Mouse (Mus musculus) hindbrain, embryonic 10.5 days (tissue): ENCODE measurements around the gene Rapgef5. TPM values are rescaled to one million over a fixed set of nuclear protein-coding genes. Genes with fewer than 3 reads are reported as not detected.

ENCODE experiments used
- DNase-seq: peaks from one replicate; pipeline ENCODE4 v3.0.0-alpha.2; 2017; ENCODE audit warnings: low spot score
- H3K27ac ChIP-seq: fragments of 300-500 bp; sonication (generic); 2 replicates; pipeline ENCODE4 v1.5.1; 2016; ENCODE audit warnings: mild to moderate bottlenecking, moderate library complexity
- H3K27me3 ChIP-seq: fragments of 300-500 bp; sonication (generic); 2 replicates; pipeline ENCODE4 v1.6.1; 2016; ENCODE audit warnings: mild to moderate bottlenecking; ENCODE audit not compliant: poor library complexity, insufficient read depth, severe bottlenecking
- H3K36me3 ChIP-seq: fragments of 300-500 bp; sonication (generic); 2 replicates; pipeline ENCODE4 v1.6.1; 2016; ENCODE audit warnings: mild to moderate bottlenecking, moderate library complexity
- H3K4me1 ChIP-seq: fragments of 300-500 bp; sonication (generic); replicated peaks from 2 replicates; pipeline ENCODE4 v1.6.1; 2016; ENCODE audit warnings: mild to moderate bottlenecking
- H3K4me3 ChIP-seq: fragments of 300-500 bp; sonication (generic); 2 replicates; pipeline ENCODE4 v1.5.1; 2016; ENCODE audit warnings: mild to moderate bottlenecking, moderate library complexity
- H3K9me3 ChIP-seq: fragments of 300-500 bp; sonication (generic); 2 replicates; pipeline ENCODE4 v1.6.1; 2016; ENCODE audit warnings: mild to moderate bottlenecking, moderate library complexity
- WGBS: fragments of 180-500 bp; shearing (Covaris S2); methylation state at CpG from one replicate; pipeline ENCODE4 v1.1.7; 2016; 5-methylcytosine and 5-hydroxymethylcytosine counted together
- polyA plus RNA-seq: library from polyadenylated mRNA; unstranded; fragments of >200 nt; fragmentation: Nextera tagmentation; extraction: Ambion mirVana; gene quantifications from 2 replicates; pipeline ENCODE4 v1.2.1, GENCODE M21; 2016

The Rapgef5 gene
- polyA plus RNA-seq, 1 experiment from 2014 or later: 16.0 TPM

DNA sequence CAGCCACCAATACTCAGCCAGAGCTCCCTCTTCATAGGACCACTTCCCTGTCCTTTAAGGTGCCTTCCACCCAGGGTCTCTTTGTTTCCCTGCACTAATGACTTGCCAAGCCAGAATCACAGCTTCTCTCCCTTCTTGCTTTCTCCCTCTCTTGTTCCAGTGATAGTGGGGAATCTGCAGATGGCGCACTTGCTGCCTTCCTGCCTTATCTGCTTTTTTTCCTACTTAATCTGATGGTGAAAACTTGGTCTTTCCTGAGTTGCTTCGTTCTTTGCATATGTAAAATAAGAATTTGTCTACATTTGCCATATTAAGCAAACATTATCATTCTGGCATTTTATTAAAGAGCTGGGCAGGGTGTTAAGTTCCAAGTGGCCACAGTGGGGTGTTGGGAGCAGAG is 75.7 kb downstream of the Rapgef5 start:
- WGBS: 29% methylated on average over 2 of the region's 2 CpGs
- no peaks in the 10 kb centered on the region for H3K4me1 ChIP-seq
- no peak for DNase-seq

DNA sequence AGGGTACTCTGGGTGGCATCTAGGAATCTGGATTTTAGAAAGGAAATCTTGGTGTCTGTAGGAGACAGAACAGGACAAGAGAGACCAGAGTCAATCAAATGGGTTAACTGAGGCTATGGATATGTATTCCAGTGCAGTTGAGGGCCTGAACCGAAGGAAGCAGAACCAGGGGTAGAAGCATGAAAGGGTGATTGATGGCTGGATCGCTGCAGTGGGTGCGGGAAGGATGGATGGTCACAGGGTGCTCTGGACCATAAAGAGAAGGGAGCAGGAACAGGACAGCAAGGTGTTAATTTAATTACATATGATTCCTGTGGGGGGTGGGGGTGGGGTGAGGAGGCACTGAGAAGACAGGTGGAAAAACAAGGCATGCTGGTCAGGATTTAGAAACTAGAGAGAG is 76.3 kb downstream of the Rapgef5 start:
- Histone ChIP-seq H3K27ac (no peak overlapping the region; the same call in 1 of the 2 replicates), H3K4me3 (no peak overlapping the region), H3K9me3 (0 out of 2 replicates have a peak, but pooled peaks cover 5% of the 10 kb centered on the region), H3K4me1 (no peaks in the 10 kb centered on the region), H3K27me3 (no peaks in the 10 kb centered on the region), H3K36me3 (0 out of 2 replicates have a peak, but pooled peaks cover 4% of the 10 kb centered on the region)
- 67% methylated on average over 3 of the region's 3 CpGs for WGBS
- DNase-seq: no peak

More for the DNA sequence above, 75.7 kb downstream of the Rapgef5 start:
- H3K27me3 ChIP-seq: no peaks in the 10 kb centered on the region
- 0 out of 2 replicates have a peak, but pooled peaks cover 4% of the 10 kb centered on the region for H3K9me3 ChIP-seq
- H3K36me3 ChIP-seq: 0 out of 2 replicates have a peak, but pooled peaks cover 3% of the 10 kb centered on the region
- H3K27ac ChIP-seq: no peak overlapping the region
- no peak overlapping the region for H3K4me3 ChIP-seq

GRCm38 (mm10) chr12:117595179-117595578 is 78.9 kb downstream of the Rapgef5 start:
- H3K27me3 ChIP-seq: no peaks in the 10 kb centered on the region
- H3K4me1 ChIP-seq: no peaks in the 10 kb centered on the region
- H3K4me3 ChIP-seq: no peak overlapping the region
- 0 out of 2 replicates have a peak, but pooled peaks cover 5% of the 10 kb centered on the region for H3K9me3 ChIP-seq
- DNase-seq: no peak
- WGBS: 77% methylated on average over 9 of the region's 9 CpGs
- no peak overlapping the region for H3K27ac ChIP-seq
- 0 out of 2 replicates have a peak, but pooled peaks cover 4% of the 10 kb centered on the region for H3K36me3 ChIP-seq

GRCm38 (mm10) chr12:117598190-117598589 is 81.9 kb downstream of the Rapgef5 start:
- no peak for DNase-seq
- Histone ChIP-seq H3K4me1 (no peaks in the 10 kb centered on the region), H3K27me3 (no peaks in the 10 kb centered on the region), H3K9me3 (0 out of 2 replicates have a peak, but pooled peaks cover 5% of the 10 kb centered on the region), H3K27ac (no peak overlapping the region), H3K4me3 (no peak overlapping the region), H3K36me3 (0 out of 2 replicates have a peak, but pooled peaks cover 4% of the 10 kb centered on the region)
- WGBS: 87% methylated on average over 2 of the region's 2 CpGs

GRCm38 (mm10) chr12:117605966-117606365 is 89.7 kb downstream of the Rapgef5 start:
- no peaks in the 10 kb centered on the region for H3K4me1 ChIP-seq
- no peaks in the 10 kb centered on the region for H3K9me3 ChIP-seq
- H3K27ac ChIP-seq: no peak overlapping the region
- no peak for DNase-seq
- 65% methylated on average over 3 of the region's 3 CpGs for WGBS
- H3K36me3 ChIP-seq: no peaks in the 10 kb centered on the region
- no peak overlapping the region for H3K4me3 ChIP-seq
- H3K27me3 ChIP-seq: no peaks in the 10 kb centered on the region

- Histone ChIP-seq H3K4me3 (no peak overlapping the region), H3K4me1 (no peaks in the 10 kb centered on the region), H3K27me3 (no peaks in the 10 kb centered on the region), H3K9me3 (no peaks in the 10 kb centered on the region), H3K27ac (no peak overlapping the region), H3K36me3 (no peaks in the 10 kb centered on the region)
- no peak for DNase-seq
- WGBS: 81% methylated on average over 3 of the region's 3 CpGs
Observed at GRCm38 (mm10) chr12:117612715-117613114, 96.4 kb downstream of the Rapgef5 start.

DNA sequence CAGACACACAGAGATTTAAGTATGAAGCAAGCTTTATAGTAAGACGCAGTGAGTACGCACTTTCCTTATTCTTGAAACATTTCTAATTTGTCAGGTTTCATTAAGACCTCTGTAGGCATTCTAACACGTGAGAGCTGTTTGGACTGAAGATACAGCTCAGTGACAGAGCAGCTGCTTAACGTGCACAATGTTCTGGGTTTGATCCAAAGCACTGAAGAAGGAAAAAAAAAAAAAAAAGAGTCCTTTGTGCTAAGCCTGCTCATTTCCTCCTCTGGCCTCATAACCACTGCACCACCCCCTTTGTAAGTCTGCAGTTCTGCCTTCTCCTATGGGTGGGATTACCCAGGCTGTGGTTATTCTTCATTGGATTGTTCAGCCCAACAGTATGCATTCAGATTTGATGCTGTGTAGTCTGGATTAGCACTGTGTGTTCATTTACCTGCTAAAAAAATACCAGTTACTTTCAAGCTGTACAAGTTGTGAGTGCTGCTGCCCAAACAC is 103.3 kb downstream of the Rapgef5 start:
- Histone ChIP-seq H3K36me3 (no peaks in the 10 kb centered on the region), H3K4me1 (peaks cover 5% of the 10 kb centered on the region; the same call in 1 of the 2 replicates), H3K27ac (no peak overlapping the region), H3K27me3 (no peaks in the 10 kb centered on the region), H3K9me3 (no peaks in the 10 kb centered on the region), H3K4me3 (no peak overlapping the region)
- 82% methylated on average over 4 of the region's 4 CpGs for WGBS
- no peak for DNase-seq

DNA sequence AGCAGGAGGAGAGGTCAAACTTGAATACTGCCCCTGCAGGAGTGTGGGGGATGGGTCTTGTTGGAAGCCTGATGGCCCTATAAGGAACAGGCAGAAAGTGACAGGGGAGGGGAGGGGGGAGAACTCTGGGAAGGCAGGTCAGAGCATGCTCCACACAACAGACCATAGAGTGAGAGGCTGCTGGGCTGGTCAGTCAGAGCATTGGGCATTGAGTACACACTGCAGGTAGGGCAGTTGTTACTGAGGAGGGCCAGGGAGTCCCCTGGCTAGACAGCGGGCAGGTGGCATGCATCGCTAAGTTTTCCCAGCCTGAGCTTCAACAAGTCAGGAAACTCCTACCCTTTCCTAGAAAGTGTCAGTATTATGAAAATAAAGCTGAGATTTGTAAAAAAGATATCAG is 106.7 kb downstream of the Rapgef5 start:
- WGBS: 83% methylated on average over 2 of the region's 2 CpGs
- Histone ChIP-seq H3K4me1 (peaks cover 14% of the 10 kb centered on the region), H3K36me3 (no peaks in the 10 kb centered on the region), H3K27ac (no peak overlapping the region), H3K9me3 (no peaks in the 10 kb centered on the region), H3K27me3 (no peaks in the 10 kb centered on the region), H3K4me3 (no peak overlapping the region)
- no peak for DNase-seq

DNA sequence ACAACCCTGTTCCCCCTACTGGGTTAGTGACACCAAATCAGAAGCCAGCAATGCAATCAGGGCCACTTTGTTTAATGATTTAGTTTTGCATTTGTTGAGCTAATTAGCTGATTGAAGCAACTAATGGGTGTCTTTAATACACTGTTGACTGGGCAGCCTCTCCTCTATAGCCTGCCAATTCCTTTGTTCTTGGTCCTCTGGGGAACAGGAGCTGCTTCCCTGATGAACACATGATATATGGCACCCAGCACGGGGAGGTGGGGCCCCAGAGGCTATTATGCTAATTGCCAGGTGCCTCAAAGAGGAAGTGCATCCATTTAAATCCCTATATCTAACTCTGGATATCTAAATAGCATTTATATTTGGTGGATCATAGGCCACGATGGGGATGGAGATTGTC is 111.0 kb downstream of the Rapgef5 start:
- H3K4me3 ChIP-seq: no peak overlapping the region
- DNase-seq: no peak
- peaks cover 29% of the 10 kb centered on the region for H3K4me1 ChIP-seq
- H3K9me3 ChIP-seq: no peaks in the 10 kb centered on the region
- no peak overlapping the region for H3K27ac ChIP-seq
- no peaks in the 10 kb centered on the region for H3K27me3 ChIP-seq
- no peaks in the 10 kb centered on the region for H3K36me3 ChIP-seq
- WGBS: 53% methylated on average over 2 of the region's 2 CpGs

DNA sequence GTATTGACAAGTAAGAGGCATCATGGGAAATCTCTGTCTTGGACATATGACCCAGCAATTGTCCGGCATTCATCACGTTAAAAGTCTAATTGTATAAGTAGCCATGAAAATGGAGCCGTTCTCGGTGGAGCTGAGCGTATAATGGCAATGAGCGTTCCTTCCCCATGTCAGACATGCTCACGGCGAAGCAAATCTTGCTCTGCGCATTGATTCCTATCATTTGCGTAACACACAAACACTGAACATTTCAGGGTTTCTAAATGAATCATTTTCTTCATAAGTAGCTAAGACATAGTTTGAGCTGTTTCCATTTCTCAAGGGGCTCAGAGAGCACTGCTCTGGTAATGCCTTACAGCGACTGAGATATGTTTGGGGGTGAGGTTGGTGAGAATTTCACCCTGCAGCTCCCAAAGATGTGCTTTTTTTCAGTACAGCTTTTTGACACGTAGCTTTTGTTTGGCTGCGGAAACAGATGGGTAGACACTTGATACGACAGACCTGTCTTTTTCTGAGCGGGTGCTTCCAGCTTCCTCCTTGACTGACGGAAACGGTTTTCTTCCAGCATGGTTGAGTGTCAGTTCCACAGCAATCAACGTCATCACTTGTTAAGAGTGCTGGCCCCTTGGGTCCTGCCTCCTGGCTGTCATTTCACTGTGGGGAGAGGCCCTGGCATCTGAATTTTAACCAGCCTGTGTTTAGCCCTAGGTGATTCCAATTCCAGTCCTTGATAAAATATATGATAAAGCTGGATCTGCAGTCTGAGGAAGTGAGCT is 112.2 kb downstream of the Rapgef5 start:
- Histone ChIP-seq H3K27ac (no peak overlapping the region), H3K4me3 (no peak overlapping the region), H3K36me3 (no peaks in the 10 kb centered on the region), H3K9me3 (no peaks in the 10 kb centered on the region), H3K4me1 (peaks cover 24% of the 10 kb centered on the region), H3K27me3 (no peaks in the 10 kb centered on the region)
- WGBS: 66% methylated on average over 18 of the region's 18 CpGs
- peak; percentile 14 for DNase-seq

DNA sequence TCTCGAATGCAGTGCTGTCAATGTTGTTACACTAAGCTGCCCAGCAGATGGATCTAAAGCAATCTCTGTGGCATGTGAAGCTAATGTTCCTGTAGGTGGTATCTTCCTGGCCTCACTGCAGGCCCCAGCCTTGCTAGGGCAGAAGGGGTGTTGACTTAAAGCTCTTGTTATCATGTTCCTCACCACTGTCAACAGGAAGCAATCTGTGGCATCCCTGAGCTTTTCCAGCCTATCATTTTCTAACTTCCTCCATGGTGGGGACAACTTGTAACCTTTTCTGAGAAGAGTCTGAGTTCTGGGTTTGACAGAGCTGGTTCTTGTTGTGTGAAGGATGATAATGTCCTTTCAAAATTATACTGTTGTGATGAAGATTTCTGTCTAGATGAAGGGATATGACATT is 115.9 kb downstream of the Rapgef5 start:
- no peaks in the 10 kb centered on the region for H3K36me3 ChIP-seq
- H3K4me3 ChIP-seq: no peak overlapping the region
- H3K4me1 ChIP-seq: peaks cover 26% of the 10 kb centered on the region
- H3K27ac ChIP-seq: no peak overlapping the region
- 69% methylated on average over 1 of the region's 1 CpGs for WGBS
- no peaks in the 10 kb centered on the region for H3K9me3 ChIP-seq
- DNase-seq: no peak
- H3K27me3 ChIP-seq: no peaks in the 10 kb centered on the region

DNA sequence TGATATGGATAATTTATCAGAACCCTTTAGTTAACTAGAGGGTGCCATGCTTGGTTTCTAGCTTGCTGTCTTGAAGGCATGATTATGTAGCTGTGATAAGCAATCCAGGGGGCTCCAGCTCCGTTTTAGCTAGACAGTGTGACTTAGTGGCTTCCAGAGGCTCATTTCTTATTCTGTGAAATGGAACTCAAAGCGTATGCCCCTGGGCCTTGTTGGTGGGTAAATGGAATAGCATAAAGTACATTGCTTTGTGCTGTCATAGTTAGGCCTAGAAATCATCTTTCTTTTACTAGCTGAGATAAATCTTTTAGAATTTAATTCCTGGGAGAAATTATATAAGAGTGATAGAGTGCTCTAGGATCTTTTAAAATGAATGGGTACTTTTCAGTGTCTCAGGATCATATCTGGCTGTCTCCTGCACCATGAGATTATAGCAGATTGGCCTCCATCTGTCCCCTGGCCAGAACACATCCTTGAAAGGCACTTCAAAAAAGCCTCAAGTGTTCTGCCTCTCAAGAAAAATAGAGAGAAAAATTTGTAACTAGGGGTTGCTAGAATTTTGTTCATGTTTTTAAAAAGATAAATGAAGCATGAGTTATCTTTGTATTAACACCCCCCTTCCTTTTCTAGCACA is 120.0 kb downstream of the Rapgef5 start:
- H3K4me3 ChIP-seq: no peak overlapping the region
- 75% methylated on average over 2 of the region's 2 CpGs for WGBS

GRCm38 (mm10) chr12:117636969-117637368 is 120.7 kb downstream of the Rapgef5 start:
- Histone ChIP-seq H3K27me3 (no peaks in the 10 kb centered on the region), H3K4me1 (peaks cover 14% of the 10 kb centered on the region), H3K27ac (no peak overlapping the region), H3K9me3 (no peaks in the 10 kb centered on the region), H3K4me3 (no peak overlapping the region), H3K36me3 (no peaks in the 10 kb centered on the region)
- no peak for DNase-seq
- 82% methylated on average over 6 of the region's 6 CpGs for WGBS

More for the DNA sequence above, 120.0 kb downstream of the Rapgef5 start:
- peaks cover 14% of the 10 kb centered on the region for H3K4me1 ChIP-seq
- H3K9me3 ChIP-seq: no peaks in the 10 kb centered on the region
- no peak overlapping the region for H3K27ac ChIP-seq
- DNase-seq: no peak
- no peaks in the 10 kb centered on the region for H3K27me3 ChIP-seq
- no peaks in the 10 kb centered on the region for H3K36me3 ChIP-seq
